Mouse (Mus musculus) layer of hippocampus, postnatal 10 days (tissue): Measurements from ENCODE around the gene Rnft2. TPM values are rescaled to one million over a fixed set of nuclear protein-coding genes. Genes with fewer than 3 reads are reported as not detected.

Experiments used
- DNase-seq, 2 experiments: peaks; one replicate each; pipeline ENCODE4 v3.0.0; 2021; ENCODE audit warnings: low spot score in 2 of 2
- total RNA-seq, 2 experiments: library from RNA; stranded (reverse); gene quantifications; 2 replicates each; pipeline ENCODE4 v1.2.3; 2021

Rnft2 gene
- total RNA-seq, 2 experiments from 2014 or later: 85.9 to 91.1 TPM

- no peak for DNase-seq
Observed at GRCm38 (mm10) chr5:118142471-118142870, 102.4 kb downstream of the Rnft2 start.

Other genes starting within 250 kb of the Rnft2 start
- 10 to 100 TPM; 41.3 to 42.2 TPM for gene Tesc, start 217.4 kb downstream of the Rnft2 start, total RNA-seq
- 10 to 100 TPM; 39.8 to 42.4 TPM for gene Fbxw8, start 89.7 kb downstream of the Rnft2 start, total RNA-seq
- 10 to 100 TPM; 45.3 to 48.5 TPM for gene Hrk, start 80.5 kb downstream of the Rnft2 start, total RNA-seq
- 10 to 100 TPM; 18.4 to 19.5 TPM for gene 2410131K14Rik, start 111 bp upstream of the Rnft2 start, total RNA-seq